ENCODE assay signal across 14 mouse cellular contexts in the genomic region with DNA sequence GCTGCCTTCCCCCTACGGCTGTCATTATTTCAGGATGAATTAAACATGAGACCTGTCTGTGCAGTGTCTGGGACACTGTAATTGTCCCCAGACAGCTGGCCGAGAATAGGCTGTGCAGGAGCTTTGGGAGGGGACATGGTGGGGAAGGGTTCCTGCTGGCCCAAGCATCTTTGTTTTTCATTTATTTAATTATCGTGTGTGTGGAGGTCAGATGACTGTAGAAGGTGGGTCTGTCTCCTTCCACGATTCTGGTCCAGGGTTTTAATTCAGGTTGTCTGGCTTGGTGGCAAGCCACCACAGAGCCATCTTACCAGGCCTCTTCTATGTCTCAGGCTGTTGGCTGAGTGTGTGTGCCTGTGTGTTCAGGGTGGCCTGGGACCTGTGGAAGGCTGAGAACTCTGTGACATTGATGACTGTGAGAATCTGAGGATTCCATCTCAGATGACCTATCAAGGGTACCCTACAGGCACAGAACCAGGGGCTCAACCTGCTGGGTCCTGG. TPM values are rescaled to one million over a fixed set of nuclear protein-coding genes. Genes with fewer than 3 reads are reported as not detected.
DNase-seq lines count a peak whose midpoint lies in the region; ATAC-seq and TF ChIP-seq lines count a peak whose summit lies in the region.
"Had no signal": no experiment of that assay in that cellular context is flagged by ENCODE, and none has a peak within 500 bp of the region (broad histone marks: within the 10 kb centered on the region; RNA-seq: fewer than 3 reads in every experiment).

No protein-coding gene starts in this region.

- WGBS in heart, adult 2 months: 68% methylated on average over 4 of the region's 4 CpGs
- WGBS in heart, embryonic 10.5 days: 71% methylated on average over 4 of the region's 4 CpGs
- WGBS in midbrain, embryonic 11.5 days: 57% methylated on average over 4 of the region's 4 CpGs
- WGBS in midbrain, embryonic 16.5 days: 15% methylated on average over 4 of the region's 4 CpGs
- 16% methylated on average over 4 of the region's 4 CpGs for WGBS in forebrain, embryonic 15.5 days
- WGBS in stomach, postnatal 0 days: 75% methylated on average over 4 of the region's 4 CpGs

- H3K9ac ChIP-seq in heart, adult 2 months (ENCODE audit: low read depth, low read length): no peak overlapping the region
- no peak overlapping the region for H3K9ac ChIP-seq in midbrain, embryonic 11.5 days (ENCODE audit: low read length)
- no peak overlapping the region for H3K9ac ChIP-seq in midbrain, embryonic 16.5 days (ENCODE audit: low read depth, low read length)
- no peak overlapping the region for H3K9ac ChIP-seq in forebrain, embryonic 15.5 days (replicated peaks)
- H3K9ac ChIP-seq in stomach, postnatal 0 days (ENCODE audit: low read length): no peak overlapping the region
- H3K9ac ChIP-seq: limb, embryonic 12.5 days had no signal

- no peaks in the 10 kb centered on the region for H3K79me2 ChIP-seq in heart, adult 2 months (replicated peaks; ENCODE audit: control insufficient read depth, insufficient read depth, low read length)

- no peaks in the 10 kb centered on the region for H3K36me3 ChIP-seq in heart, adult 2 months (ENCODE audit: control insufficient read depth, insufficient read depth, low read length)
- H3K36me3 ChIP-seq in heart, embryonic 10.5 days: no peaks in the 10 kb centered on the region
- H3K36me3 ChIP-seq in midbrain, embryonic 11.5 days (ENCODE audit: control insufficient read depth, insufficient read depth, low read length): no peaks in the 10 kb centered on the region
- H3K36me3 ChIP-seq in midbrain, embryonic 16.5 days (ENCODE audit: control insufficient read depth, insufficient read depth, low read length): no peaks in the 10 kb centered on the region
- no peaks in the 10 kb centered on the region for H3K36me3 ChIP-seq in forebrain, embryonic 15.5 days
- H3K36me3 ChIP-seq in stomach, postnatal 0 days (ENCODE audit: control insufficient read depth, insufficient read depth, low read length): no peaks in the 10 kb centered on the region
- H3K36me3 ChIP-seq: limb, embryonic 12.5 days had no signal

- H3K4me3 ChIP-seq in heart, adult 2 months: no peak overlapping the region
- H3K4me3 ChIP-seq in heart, embryonic 10.5 days: no peak overlapping the region
- H3K4me3 ChIP-seq in midbrain, embryonic 11.5 days (ENCODE audit: low read depth, low read length): no peak overlapping the region
- H3K4me3 ChIP-seq in midbrain, embryonic 16.5 days (ENCODE audit: low read depth, low read length): no peak overlapping the region
- no peak overlapping the region for H3K4me3 ChIP-seq in forebrain, embryonic 15.5 days
- H3K4me3 ChIP-seq in stomach, postnatal 0 days (ENCODE audit: low read depth, low read length): no peak overlapping the region
- H3K4me3 ChIP-seq: limb, embryonic 12.5 days had no signal

- H3K4me2 ChIP-seq in midbrain, embryonic 11.5 days: no peak overlapping the region
- no peak overlapping the region for H3K4me2 ChIP-seq in midbrain, embryonic 16.5 days (ENCODE audit: low read length)
- H3K4me2 ChIP-seq in forebrain, embryonic 15.5 days (replicated peaks): no peak overlapping the region
- no peak overlapping the region for H3K4me2 ChIP-seq in stomach, postnatal 0 days (replicated peaks; ENCODE audit: low read depth)
- H3K4me2 ChIP-seq: limb, embryonic 12.5 days had no signal

- H3K27ac ChIP-seq in heart, adult 2 months: no peak overlapping the region
- no peak overlapping the region for H3K27ac ChIP-seq in heart, embryonic 10.5 days
- H3K27ac ChIP-seq in midbrain, embryonic 11.5 days (ENCODE audit: low read depth, low read length): no peak overlapping the region
- no peak overlapping the region for H3K27ac ChIP-seq in midbrain, embryonic 16.5 days (ENCODE audit: low read length)
- peak overlapping the region; percentile 64; the same call in 1 of the 2 replicates for H3K27ac ChIP-seq in forebrain, embryonic 15.5 days (replicated peaks)
- no peak overlapping the region for H3K27ac ChIP-seq in stomach, postnatal 0 days (replicated peaks)
- H3K27ac ChIP-seq: limb, embryonic 12.5 days; macrophage had no signal

- no peak for TF ChIP-seq POLR2A in heart, adult 2 months (IDR thresholded peaks at IDR 0.05; ENCODE audit: insufficient read depth, low read depth, low read length)

- no peaks in the 10 kb centered on the region for H3K4me1 ChIP-seq in heart, adult 2 months (ENCODE audit: control insufficient read depth, insufficient read depth, low read length)
- H3K4me1 ChIP-seq in heart, embryonic 10.5 days: peaks cover 6% of the 10 kb centered on the region
- peaks cover 16% of the 10 kb centered on the region for H3K4me1 ChIP-seq in midbrain, embryonic 11.5 days (ENCODE audit: control insufficient read depth, insufficient read depth, low read length)
- peaks cover 26% of the 10 kb centered on the region for H3K4me1 ChIP-seq in midbrain, embryonic 16.5 days (ENCODE audit: control insufficient read depth, insufficient read depth, low read length)
- peaks cover 53% of the 10 kb centered on the region for H3K4me1 ChIP-seq in forebrain, embryonic 15.5 days
- no peaks in the 10 kb centered on the region for H3K4me1 ChIP-seq in stomach, postnatal 0 days (replicated peaks; ENCODE audit: control insufficient read depth, insufficient read depth)
- H3K4me1 ChIP-seq: limb, embryonic 12.5 days had no signal

- no peaks in the 10 kb centered on the region for H3K9me3 ChIP-seq in heart, embryonic 10.5 days
- H3K9me3 ChIP-seq in midbrain, embryonic 11.5 days (ENCODE audit: control insufficient read depth, low read length): no peaks in the 10 kb centered on the region
- no peaks in the 10 kb centered on the region for H3K9me3 ChIP-seq in midbrain, embryonic 16.5 days (replicated peaks; ENCODE audit: control insufficient read depth, low read length, poor library complexity, severe bottlenecking)
- no peaks in the 10 kb centered on the region for H3K9me3 ChIP-seq in forebrain, embryonic 15.5 days
- no peaks in the 10 kb centered on the region for H3K9me3 ChIP-seq in stomach, postnatal 0 days (ENCODE audit: control insufficient read depth, low read length)
- H3K9me3 ChIP-seq: G1E; limb, embryonic 12.5 days had no signal

- DNase-seq in heart, adult 2 months: peak; percentile 1 to 4
- DNase-seq in heart, embryonic 10.5 days (ENCODE audit: low spot score): no peak
- peak; percentile 84 for DNase-seq in midbrain, embryonic 11.5 days (ENCODE audit: low spot score, missing footprints)
- peak; percentile 13 for DNase-seq in stomach, postnatal 0 days (ENCODE audit: low spot score)
- DNase-seq in urinary bladder, postnatal 14 days (ENCODE audit: low spot score): no peak
- DNase-seq: adrenal gland, adult 2 months; kidney, adult 2 months; lung, adult 18-20 months had no signal

- TF ChIP-seq CTCF in heart, adult 2 months (IDR thresholded peaks at IDR 0.05): no peak
- no peak for TF ChIP-seq CTCF in stomach, postnatal 0 days (IDR thresholded peaks at IDR 0.05; ENCODE audit: low read depth)

- ATAC-seq in midbrain, embryonic 11.5 days (ENCODE audit: low FRiP score): no peak
- ATAC-seq in midbrain, embryonic 16.5 days: no peak
- no peak for ATAC-seq in forebrain, embryonic 15.5 days (replicated peaks)
- no peak for ATAC-seq in stomach, postnatal 0 days (ENCODE audit: low FRiP score, low TSS enrichment)

- H3K27me3 ChIP-seq in heart, adult 2 months (ENCODE audit: control insufficient read depth, insufficient read depth, low read length): no peaks in the 10 kb centered on the region
- H3K27me3 ChIP-seq in heart, embryonic 10.5 days (ENCODE audit: insufficient read depth, poor library complexity, severe bottlenecking): no peaks in the 10 kb centered on the region
- H3K27me3 ChIP-seq in midbrain, embryonic 11.5 days (ENCODE audit: control insufficient read depth, insufficient read depth, low read length): no peaks in the 10 kb centered on the region
- no peaks in the 10 kb centered on the region for H3K27me3 ChIP-seq in midbrain, embryonic 16.5 days (ENCODE audit: control insufficient read depth, insufficient read depth, low read depth, low read length)
- no peaks in the 10 kb centered on the region for H3K27me3 ChIP-seq in forebrain, embryonic 15.5 days
- H3K27me3 ChIP-seq in stomach, postnatal 0 days (ENCODE audit: control insufficient read depth, insufficient read depth, low read length): no peaks in the 10 kb centered on the region
- H3K27me3 ChIP-seq: limb, embryonic 12.5 days had no signal

- no peak for TF ChIP-seq EP300 in heart, adult 2 months (IDR thresholded peaks at IDR 0.05; ENCODE audit: insufficient read depth, low read depth, low read length)
- TF ChIP-seq EP300 in stomach, postnatal 0 days (optimal IDR thresholded peaks at IDR 0.05): no peak

- intact Hi-C loops in heart, adult 2 months (cut with DNase I): no loop called here

RNA-seq across cellular contexts. Expression of a gene that starts 5.5 kb away (rescaled TPM):
- total RNA-seq in heart, adult 2 months (2021): under 1 TPM; 0.34 to 0.39 TPM
- 1.00 and 1.7 TPM in 2 replicates for polyA plus RNA-seq in heart, adult 2 months (2012; rRNA removed)
- 0.33 and 0.50 TPM in 2 replicates for polyA plus RNA-seq in heart, embryonic 10.5 days (2016; fragmentation: Nextera tagmentation; extraction: Ambion mirVana)
- 0.45 and 0.58 TPM in 2 replicates for polyA plus RNA-seq in midbrain, embryonic 11.5 days (2014; fragmentation: Nextera tagmentation; extraction: Ambion mirVana)
- 0.95 and 1.3 TPM in 2 replicates for polyA plus RNA-seq in midbrain, embryonic 16.5 days (2015; fragmentation: Nextera tagmentation; extraction: Ambion mirVana)
- polyA plus RNA-seq in forebrain, embryonic 15.5 days (2015; fragmentation: Nextera tagmentation; extraction: Ambion mirVana): 1.5 TPM in 2 replicates
- polyA plus RNA-seq in stomach, postnatal 0 days (2015; fragmentation: Nextera tagmentation; extraction: Ambion mirVana): 15.9 and 19.2 TPM in 2 replicates

RNA-seq across cellular contexts. Expression of a gene that starts 35.7 kb away (rescaled TPM):
- 10 to 100 TPM; 36.8 to 43.1 TPM for total RNA-seq in heart, adult 2 months (2021)
- polyA plus RNA-seq in heart, adult 2 months (2012; rRNA removed): 42.5 and 47.5 TPM in 2 replicates
- 61.3 and 81.0 TPM in 2 replicates for polyA plus RNA-seq in heart, embryonic 10.5 days (2016; fragmentation: Nextera tagmentation; extraction: Ambion mirVana)
- 45.8 and 46.5 TPM in 2 replicates for polyA plus RNA-seq in midbrain, embryonic 11.5 days (2014; fragmentation: Nextera tagmentation; extraction: Ambion mirVana)
- polyA plus RNA-seq in midbrain, embryonic 16.5 days (2015; fragmentation: Nextera tagmentation; extraction: Ambion mirVana): 63.2 and 70.6 TPM in 2 replicates
- 76.1 and 84.7 TPM in 2 replicates for polyA plus RNA-seq in forebrain, embryonic 15.5 days (2015; fragmentation: Nextera tagmentation; extraction: Ambion mirVana)
- polyA plus RNA-seq in stomach, postnatal 0 days (2015; fragmentation: Nextera tagmentation; extraction: Ambion mirVana): 25.4 and 28.8 TPM in 2 replicates

RNA-seq across cellular contexts. Expression of a gene that starts 36.0 kb away (rescaled TPM):
- total RNA-seq in heart, adult 2 months (2021): 10 to 100 TPM; 61.3 to 69.1 TPM
- polyA plus RNA-seq in heart, adult 2 months (2012; rRNA removed): 51.0 and 57.5 TPM in 2 replicates
- 106 and 128 TPM in 2 replicates for polyA plus RNA-seq in heart, embryonic 10.5 days (2016; fragmentation: Nextera tagmentation; extraction: Ambion mirVana)
- polyA plus RNA-seq in midbrain, embryonic 11.5 days (2014; fragmentation: Nextera tagmentation; extraction: Ambion mirVana): 110 and 113 TPM in 2 replicates
- 121 and 122 TPM in 2 replicates for polyA plus RNA-seq in midbrain, embryonic 16.5 days (2015; fragmentation: Nextera tagmentation; extraction: Ambion mirVana)
- polyA plus RNA-seq in forebrain, embryonic 15.5 days (2015; fragmentation: Nextera tagmentation; extraction: Ambion mirVana): 125 and 132 TPM in 2 replicates
- 34.7 and 38.6 TPM in 2 replicates for polyA plus RNA-seq in stomach, postnatal 0 days (2015; fragmentation: Nextera tagmentation; extraction: Ambion mirVana)

RNA-seq across cellular contexts. Expression of a gene that starts 36.4 kb away (rescaled TPM):
- total RNA-seq in heart, adult 2 months (2021): not detected
- polyA plus RNA-seq in heart, adult 2 months (2012; rRNA removed): 0.29 and 0.64 TPM in 2 replicates
- polyA plus RNA-seq in heart, embryonic 10.5 days (2016; fragmentation: Nextera tagmentation; extraction: Ambion mirVana): not detected in 2 replicates
- not detected in 2 replicates for polyA plus RNA-seq in midbrain, embryonic 11.5 days (2014; fragmentation: Nextera tagmentation; extraction: Ambion mirVana)
- not detected in 2 replicates for polyA plus RNA-seq in midbrain, embryonic 16.5 days (2015; fragmentation: Nextera tagmentation; extraction: Ambion mirVana)
- 0.14 and 0.36 TPM in 2 replicates for polyA plus RNA-seq in forebrain, embryonic 15.5 days (2015; fragmentation: Nextera tagmentation; extraction: Ambion mirVana)
- not detected in 2 replicates for polyA plus RNA-seq in stomach, postnatal 0 days (2015; fragmentation: Nextera tagmentation; extraction: Ambion mirVana)
- total RNA-seq: adrenal gland, adult 2 months; G1E had no signal
- polyA plus RNA-seq: adrenal gland, adult 2 months; G1E; heart, embryonic 16.5 days; limb, embryonic 12.5 days; macrophage had no signal

Comparison
In these comparisons a context has a peak if more than half of its experiments do, and no peak if none do; other contexts are left out.
1. DNase-seq: peak in heart, adult 2 months (2 of 2), midbrain, embryonic 11.5 days (single experiment) and stomach, postnatal 0 days (single experiment); none in heart, embryonic 10.5 days (single experiment) and urinary bladder, postnatal 14 days (single experiment).